Mouse (Mus musculus) embryonic fibroblast, embryonic 13.5 days (primary cell): ENCODE results near the gene Msi2.

ENCODE experiments used
- CTCF ChIP-seq: IDR thresholded peaks from 2 replicates; pipeline ENCODE4 v1.5.1; 2011; ENCODE audit warnings: mild to moderate bottlenecking, control low read depth, low read length, moderate library complexity, borderline replicate concordance; ENCODE audit not compliant: insufficient read depth
- POLR2A ChIP-seq: IDR thresholded peaks from 2 replicates; pipeline ENCODE4 v1.6.1; 2011; ENCODE audit warnings: low read depth, mild to moderate bottlenecking, control low read depth, low read length, moderate library complexity

DNA sequence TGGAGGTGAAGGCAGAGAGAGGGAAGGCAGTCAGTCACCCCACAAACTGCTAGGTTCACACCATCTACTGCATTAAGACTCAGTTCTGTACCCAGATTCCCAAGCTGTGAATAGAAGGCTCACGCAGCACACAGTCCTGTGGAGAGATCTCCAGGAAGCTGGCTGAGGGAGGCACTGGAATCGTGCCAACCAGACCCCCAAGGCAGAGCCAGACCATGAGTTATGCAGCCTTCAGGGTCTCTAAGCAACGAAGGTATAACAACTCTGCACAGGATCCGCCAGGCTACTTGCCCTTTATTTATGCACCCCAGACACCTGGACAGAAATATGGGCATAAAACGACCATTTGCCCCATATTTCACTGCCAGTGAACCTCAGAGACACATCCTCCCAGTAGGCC is 69.9 kb downstream of the Msi2 start:
- TF ChIP-seq CTCF (no peak), POLR2A (no peak)
